Mouse (Mus musculus) kidney, embryonic 14.5 days (tissue): Measurements from ENCODE around the gene Pip5kl1. TPM values are rescaled to one million over a fixed set of nuclear protein-coding genes. Genes with fewer than 3 reads are reported as not detected.
A peak's percentile ranks its signal among the peaks of the same experiment; 100 is the strongest.

Experiments
- ATAC-seq: fragments of 200-750 bp; cut with Nextera tagmentation; 2 replicates; pipeline ENCODE4 v1.8.0; 2017; ENCODE audit warnings: moderate number of reproducible peaks, mild to moderate bottlenecking, moderate TSS enrichment, moderate library complexity; ENCODE audit not compliant: low FRiP score, low TSS enrichment
- H3K27ac ChIP-seq: fragments of 300-500 bp; sonication (generic); 2 replicates; pipeline ENCODE4 v1.5.1; 2014; ENCODE audit warnings: low read depth, mild to moderate bottlenecking, low read length, moderate library complexity, mixed read lengths
- H3K27me3 ChIP-seq: fragments of 300-500 bp; sonication (generic); 2 replicates; pipeline ENCODE4 v1.6.1; 2014; ENCODE audit warnings: mild to moderate bottlenecking, low read length; ENCODE audit not compliant: control insufficient read depth, insufficient read depth
- H3K36me3 ChIP-seq: fragments of 300-500 bp; sonication (generic); 2 replicates; pipeline ENCODE4 v1.6.1; 2014; ENCODE audit warnings: low read length, mixed read lengths; ENCODE audit not compliant: control insufficient read depth, insufficient read depth
- H3K4me1 ChIP-seq: fragments of 300-500 bp; sonication (generic); 2 replicates; pipeline ENCODE4 v1.6.1; 2014; ENCODE audit warnings: low read length, mixed read lengths; ENCODE audit not compliant: control insufficient read depth, insufficient read depth
- H3K4me2 ChIP-seq: fragments of 300-500 bp; sonication (generic); replicated peaks from 2 replicates; pipeline ENCODE4 v1.6.1; 2014; ENCODE audit warnings: low read depth, mild to moderate bottlenecking, low read length
- H3K4me3 ChIP-seq: fragments of 300-500 bp; sonication (generic); 2 replicates; pipeline ENCODE4 v1.5.1; 2014; ENCODE audit warnings: mild to moderate bottlenecking, low read length
- H3K9ac ChIP-seq: fragments of 300-500 bp; sonication (generic); 2 replicates; pipeline ENCODE4 v1.6.1; 2014; ENCODE audit warnings: low read depth, mild to moderate bottlenecking, low read length, moderate library complexity
- H3K9me3 ChIP-seq: fragments of 300-500 bp; sonication (generic); 2 replicates; pipeline ENCODE4 v1.6.1; 2016; ENCODE audit warnings: low read length; ENCODE audit not compliant: control insufficient read depth
- WGBS: fragments of 180-500 bp; shearing (Covaris S2); extraction: QIAGEN DNeasy Blood & Tissue Kit; methylation state at CpG from one replicate; pipeline ENCODE4 v1.1.7; 2014; 5-methylcytosine and 5-hydroxymethylcytosine counted together
- polyA plus RNA-seq: library from polyadenylated mRNA; unstranded; fragments of >200 nt; fragmentation: Nextera tagmentation; extraction: Ambion mirVana; gene quantifications from 2 replicates; pipeline ENCODE4 v1.2.1, GENCODE M21; 2014

The Pip5kl1 gene
- polyA plus RNA-seq = 1.8 and 2.3 TPM in 2 replicates

DNA sequence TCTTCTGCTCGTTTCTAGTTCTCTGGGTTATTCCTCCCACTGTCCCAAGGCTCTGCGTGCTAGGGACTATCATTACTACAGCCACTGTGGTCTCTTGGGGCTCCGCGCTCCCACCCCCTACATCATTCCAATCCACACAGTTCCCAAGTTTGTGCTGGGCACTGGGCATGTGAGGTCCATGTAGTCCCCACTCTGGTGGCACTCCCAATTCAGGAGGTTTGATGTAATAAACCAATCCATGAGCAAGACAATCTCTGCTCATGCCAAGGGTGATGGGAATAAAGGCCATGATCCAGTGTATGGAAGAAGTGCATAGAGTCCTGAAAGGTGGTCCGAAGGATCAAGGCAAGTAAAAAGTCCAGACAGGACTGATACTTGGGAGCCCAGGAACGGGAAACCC lies at the start of gene Pip5kl1:
Pip5kl1 (plus strand) TSS at position 301 of the 400 bp plus-strand sequence.
- Histone ChIP-seq H3K9ac (peak within 1 kb of the TSS; percentile 38), H3K9me3 (no peaks in the 10 kb centered on the region), H3K4me2 (peak within 1 kb of the TSS; percentile 79), H3K27ac (no peak within 1 kb of the TSS), H3K27me3 (peaks cover 4% of the 10 kb centered on the region; the same call in 1 of the 2 replicates), H3K4me3 (peak within 1 kb of the TSS; percentile 37), H3K36me3 (no peaks in the 10 kb centered on the region), H3K4me1 (peaks cover 11% of the 10 kb centered on the region)
- WGBS = 83% methylated on average over 6 of the region's 6 CpGs
- no peak for ATAC-seq

DNA sequence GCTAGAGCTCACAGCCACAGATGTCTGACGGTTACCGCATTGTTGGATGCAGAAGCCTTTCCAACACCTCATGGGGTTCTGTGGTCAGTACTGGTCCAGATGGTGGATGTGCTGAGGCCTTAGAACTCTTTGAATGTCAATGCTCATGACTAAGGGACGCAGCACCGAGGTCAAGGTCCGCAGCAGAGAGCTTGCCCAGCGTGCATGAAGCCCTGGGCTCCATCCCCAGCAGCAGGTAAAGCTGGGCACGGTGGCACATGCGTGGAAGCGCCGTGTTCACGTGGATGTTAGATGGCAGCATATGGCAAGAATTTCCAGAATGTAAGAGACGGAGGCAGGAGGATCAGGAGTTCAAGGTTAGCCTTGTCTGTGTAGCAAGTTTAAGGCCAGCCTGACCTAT lies 48.8 kb upstream of the Pip5kl1 start:
- Histone ChIP-seq H3K4me1 (no peaks in the 10 kb centered on the region), H3K27me3 (no peaks in the 10 kb centered on the region), H3K9me3 (no peaks in the 10 kb centered on the region), H3K4me3 (no peak overlapping the region), H3K4me2 (no peak overlapping the region), H3K9ac (no peak overlapping the region), H3K36me3 (no peaks in the 10 kb centered on the region), H3K27ac (no peak overlapping the region)
- WGBS = 91% methylated on average over 12 of the region's 12 CpGs
- ATAC-seq = no peak

DNA sequence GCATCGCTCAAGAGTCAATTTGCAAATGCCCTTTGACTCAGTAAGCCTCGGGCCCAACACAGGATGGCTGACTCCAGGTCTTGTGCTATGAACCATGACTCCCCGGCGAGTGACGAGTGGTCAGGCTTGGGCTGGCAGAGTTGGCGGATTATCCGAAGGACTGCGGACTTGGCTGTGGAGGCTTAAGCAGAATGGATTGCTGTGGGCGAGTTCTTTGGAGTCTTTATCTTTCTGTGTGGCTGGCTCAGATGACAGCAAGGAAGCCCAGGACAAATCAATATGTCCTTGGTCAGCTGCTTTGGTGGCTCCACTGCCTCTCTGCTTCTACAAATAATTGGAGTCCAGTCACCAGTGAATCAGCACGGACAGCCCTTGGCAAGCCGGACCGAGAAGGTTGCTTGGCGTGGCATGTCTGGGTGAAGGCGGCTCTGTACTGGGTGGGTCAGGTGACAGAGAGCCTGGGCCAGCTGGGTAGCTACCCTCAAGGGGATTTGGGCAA lies 47.1 kb upstream of the Pip5kl1 start:
- Histone ChIP-seq H3K36me3 (no peaks in the 10 kb centered on the region), H3K4me3 (no peak overlapping the region), H3K4me1 (no peaks in the 10 kb centered on the region), H3K9ac (no peak overlapping the region), H3K27ac (no peak overlapping the region), H3K9me3 (no peaks in the 10 kb centered on the region), H3K27me3 (no peaks in the 10 kb centered on the region), H3K4me2 (no peak overlapping the region)
- 53% methylated on average over 14 of the region's 14 CpGs for WGBS
- no peak for ATAC-seq

DNA sequence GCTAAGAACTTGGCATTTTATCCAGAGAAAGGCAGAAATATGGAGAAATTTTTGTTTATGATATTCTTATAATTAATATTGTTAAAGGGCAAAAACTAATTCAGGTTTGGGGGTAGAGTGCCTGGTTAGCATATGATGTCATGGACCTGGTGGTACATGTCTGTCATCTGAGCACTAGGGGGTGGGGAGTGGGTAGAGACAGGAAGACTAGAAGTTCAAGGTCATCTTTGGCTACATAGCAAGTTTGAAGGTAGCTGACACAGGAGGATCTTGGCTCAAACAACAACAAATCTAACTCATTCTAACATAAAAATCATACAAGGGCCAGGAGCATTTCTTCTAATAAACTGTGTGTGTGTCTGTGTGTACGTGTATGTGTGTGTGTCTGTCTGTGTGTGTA lies 46.3 kb upstream of the Pip5kl1 start:
- peaks cover 2% of the 10 kb centered on the region; the same call in 1 of the 2 replicates for H3K4me1 ChIP-seq
- WGBS = 93% methylated on average over 1 of the region's 1 CpGs
- no peak overlapping the region for H3K9ac ChIP-seq
- H3K27me3 ChIP-seq = no peaks in the 10 kb centered on the region
- no peak overlapping the region for H3K4me2 ChIP-seq
- H3K36me3 ChIP-seq = no peaks in the 10 kb centered on the region
- no peak for ATAC-seq
- no peak overlapping the region for H3K27ac ChIP-seq
- H3K4me3 ChIP-seq = no peak overlapping the region
- H3K9me3 ChIP-seq = no peaks in the 10 kb centered on the region

DNA sequence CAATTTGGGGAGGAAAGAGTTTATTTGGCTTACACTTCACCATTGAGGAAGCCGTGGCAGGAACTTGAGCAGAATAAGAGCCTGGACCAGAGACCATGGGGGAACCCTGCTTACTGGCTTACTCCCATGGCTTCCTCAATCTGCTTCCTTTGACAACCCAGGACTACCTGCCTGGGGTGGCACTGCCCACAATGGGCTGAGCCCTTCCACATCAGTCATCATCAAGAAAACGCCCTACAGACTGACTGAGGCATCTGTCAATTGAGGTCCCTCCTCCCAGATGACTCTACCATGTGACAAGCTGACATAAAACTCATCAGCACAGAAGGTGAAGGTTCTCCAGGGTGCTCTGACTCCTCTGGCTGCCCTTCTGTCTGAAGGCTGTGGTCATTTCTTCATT lies 44.1 kb upstream of the Pip5kl1 start:
- 72% methylated on average over 2 of the region's 2 CpGs for WGBS
- H3K4me2 ChIP-seq = no peak overlapping the region
- H3K27ac ChIP-seq = no peak overlapping the region
- H3K36me3 ChIP-seq = no peaks in the 10 kb centered on the region
- no peak for ATAC-seq
- H3K9ac ChIP-seq = no peak overlapping the region
- no peaks in the 10 kb centered on the region for H3K9me3 ChIP-seq
- no peak overlapping the region for H3K4me3 ChIP-seq
- no peaks in the 10 kb centered on the region for H3K27me3 ChIP-seq
- peaks cover 13% of the 10 kb centered on the region for H3K4me1 ChIP-seq

DNA sequence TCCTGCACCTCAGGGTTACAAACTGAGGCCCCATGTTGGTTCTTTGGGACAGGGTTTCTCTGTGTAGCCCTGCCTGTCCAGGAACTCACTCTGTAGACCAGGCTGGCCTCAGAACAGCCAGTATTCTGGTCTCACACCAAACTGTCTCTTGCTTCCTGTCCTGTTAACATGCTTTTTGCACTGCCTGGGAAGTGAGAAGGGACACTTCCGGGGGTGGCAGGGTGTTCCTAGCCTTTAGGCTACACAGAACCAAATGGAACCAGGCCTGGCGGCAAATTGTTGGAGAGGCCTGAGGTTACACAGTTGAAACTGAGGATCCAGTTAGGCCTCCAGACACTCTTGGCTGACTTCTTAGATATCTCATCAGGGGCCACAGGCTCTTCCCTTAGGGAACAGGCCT lies 41.4 kb upstream of the Pip5kl1 start:
- peaks cover 35% of the 10 kb centered on the region for H3K4me1 ChIP-seq
- ATAC-seq = no peak
- H3K27ac ChIP-seq = no peak overlapping the region
- WGBS = 67% methylated on average over 2 of the region's 2 CpGs
- no peaks in the 10 kb centered on the region for H3K27me3 ChIP-seq
- no peaks in the 10 kb centered on the region for H3K36me3 ChIP-seq
- H3K9me3 ChIP-seq = no peaks in the 10 kb centered on the region
- H3K4me3 ChIP-seq = no peak overlapping the region
- H3K9ac ChIP-seq = 0 out of 2 replicates have a peak overlapping the region, but pooled peaks have one; percentile 25
- H3K4me2 ChIP-seq = no peak overlapping the region

DNA sequence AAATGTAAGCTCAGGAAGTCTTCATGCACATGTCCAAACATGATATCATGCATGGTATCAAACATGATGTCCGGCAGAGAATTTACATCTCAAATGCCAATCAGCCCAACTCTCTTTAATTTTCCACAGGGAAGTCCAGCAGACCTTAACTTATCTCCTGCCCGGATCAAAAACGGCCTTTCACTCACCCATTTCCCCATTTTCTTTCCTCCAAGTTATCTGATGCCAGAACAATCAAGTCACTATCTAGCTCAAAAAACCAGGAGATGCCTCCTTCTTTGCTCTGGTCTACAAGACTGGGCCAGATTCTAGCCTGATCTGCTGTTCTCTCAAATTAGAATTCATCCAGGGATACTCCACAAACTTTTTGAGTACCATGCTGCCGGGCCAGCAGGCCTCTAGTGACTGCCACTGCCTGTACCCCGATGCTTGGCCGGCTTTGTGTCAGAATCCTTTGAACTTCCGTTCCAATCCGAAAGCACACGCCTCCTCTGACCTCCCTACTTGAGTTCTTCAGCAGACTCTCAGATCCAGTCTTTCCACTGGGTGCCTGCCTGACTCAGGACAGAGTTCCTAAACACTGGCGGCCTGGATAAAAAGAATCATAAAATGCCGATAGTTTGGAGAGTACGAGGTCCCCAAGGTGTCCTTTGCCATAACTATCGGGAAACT lies 40.4 kb upstream of the Pip5kl1 start:
- H3K27me3 ChIP-seq = no peaks in the 10 kb centered on the region
- peak overlapping the region; percentile 90 for H3K27ac ChIP-seq
- 11% methylated on average over 13 of the region's 13 CpGs for WGBS
- peak overlapping the region; percentile 63 for H3K4me2 ChIP-seq
- H3K4me1 ChIP-seq = peaks cover 46% of the 10 kb centered on the region
- no peaks in the 10 kb centered on the region for H3K9me3 ChIP-seq
- H3K4me3 ChIP-seq = peak overlapping the region; percentile 64
- no peaks in the 10 kb centered on the region for H3K36me3 ChIP-seq
- ATAC-seq = no peak
- H3K9ac ChIP-seq = peak overlapping the region; percentile 56

DNA sequence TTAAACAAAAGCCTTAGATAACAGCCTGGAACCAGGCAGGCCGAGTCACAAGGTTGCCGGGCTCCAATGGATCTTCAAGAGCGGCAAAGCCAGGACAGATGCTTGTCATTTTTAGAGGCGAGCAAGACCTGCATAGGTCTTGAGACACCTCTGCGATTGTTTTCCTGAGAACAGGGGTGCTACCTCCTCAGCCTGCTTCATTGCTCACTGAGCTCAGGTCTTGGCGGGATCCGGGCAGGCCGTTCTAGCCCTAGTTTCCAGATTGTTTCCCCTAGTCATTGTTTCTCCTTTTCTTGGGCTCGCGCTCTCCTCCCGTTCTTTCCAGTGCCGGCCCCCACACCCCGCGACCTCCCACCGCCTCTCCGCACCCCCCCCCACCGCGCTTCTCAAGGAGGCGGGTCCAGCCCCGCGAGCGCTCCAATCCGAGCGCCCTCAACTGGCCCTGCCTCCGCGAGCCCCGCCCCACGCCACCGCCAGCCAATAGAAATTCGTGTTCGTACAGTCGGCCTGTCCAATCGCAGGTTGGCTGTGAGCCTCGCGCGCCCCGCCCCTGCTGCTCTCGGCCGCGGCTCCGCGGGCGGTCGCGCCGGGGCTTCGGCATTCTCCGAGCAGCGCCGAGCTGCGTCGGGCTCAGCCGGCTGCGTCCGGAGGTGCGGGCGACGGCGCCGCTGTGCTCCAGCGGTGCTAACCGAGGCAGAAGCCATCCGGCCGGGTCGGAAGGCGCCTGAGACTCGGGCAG lies 39.7 kb upstream of the Pip5kl1 start, which contains the start of gene Fam102a:
Fam102a (plus strand) TSS at position 600 of the 739 bp plus-strand sequence.
- Histone ChIP-seq H3K36me3 (no peaks in the 10 kb centered on the region), H3K4me3 (peak within 1 kb of the TSS; percentile 64), H3K4me1 (peaks cover 50% of the 10 kb centered on the region), H3K9ac (peak within 1 kb of the TSS; percentile 71), H3K27ac (peak within 1 kb of the TSS; percentile 90), H3K9me3 (no peaks in the 10 kb centered on the region), H3K27me3 (no peaks in the 10 kb centered on the region), H3K4me2 (peak within 1 kb of the TSS; percentile 71)
- under 1% methylated on average over 65 of the region's 67 CpGs for WGBS
- ATAC-seq = peak; percentile 97

DNA sequence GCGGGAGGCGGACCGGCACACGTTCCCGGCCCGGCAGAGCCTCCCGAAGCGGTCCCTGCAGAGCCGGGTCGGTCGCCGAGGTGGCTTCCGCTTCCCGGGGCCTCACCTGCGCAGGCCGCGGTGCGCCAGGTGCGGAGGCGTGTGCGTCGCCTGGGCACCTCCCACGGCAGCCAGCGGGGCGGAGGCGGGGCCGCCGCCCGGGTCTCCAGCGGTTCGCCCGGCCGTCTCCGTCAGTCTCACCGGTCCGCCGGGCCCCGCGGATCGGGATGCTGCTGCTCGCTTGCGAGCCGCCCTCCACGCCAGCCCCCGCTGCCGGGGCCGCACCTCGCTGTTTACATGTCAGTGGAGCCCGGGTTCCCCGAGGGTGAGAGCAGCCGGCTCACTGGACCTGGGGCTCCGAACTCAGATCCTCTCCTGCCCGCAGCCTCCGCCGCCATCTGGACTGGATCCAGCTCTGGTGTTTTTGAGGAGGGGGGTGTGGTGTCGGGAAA lies 39.1 kb upstream of the Pip5kl1 start:
- peak overlapping the region; percentile 64 for H3K4me3 ChIP-seq
- peak overlapping the region; percentile 88 for H3K27ac ChIP-seq
- H3K9me3 ChIP-seq = no peaks in the 10 kb centered on the region
- no peaks in the 10 kb centered on the region for H3K27me3 ChIP-seq
- WGBS = 0% methylated on average over 34 of the region's 56 CpGs
- H3K9ac ChIP-seq = peak overlapping the region; percentile 71
- ATAC-seq = no peak; the same call in 1 of the 2 replicates
- H3K4me1 ChIP-seq = peaks cover 53% of the 10 kb centered on the region
- peak overlapping the region; percentile 71 for H3K4me2 ChIP-seq
- no peaks in the 10 kb centered on the region for H3K36me3 ChIP-seq
